Mouse (Mus musculus) heart, embryonic 11.5 days (tissue): Measurements from ENCODE around the gene 1700010I14Rik. TPM values are rescaled to one million over a fixed set of nuclear protein-coding genes. Genes with fewer than 3 reads are reported as not detected.

ENCODE experiments used
- ATAC-seq: fragments of 200-750 bp; cut with Nextera tagmentation; replicated peaks from 2 replicates; pipeline ENCODE4 v1.8.0; 2017; ENCODE audit warnings: moderate library complexity; ENCODE audit not compliant: insufficient number of reproducible peaks, low FRiP score, low TSS enrichment
- H3K27ac ChIP-seq: fragments of 300-500 bp; sonication (generic); 2 replicates; pipeline ENCODE4 v1.5.1; 2014; ENCODE audit warnings: mild to moderate bottlenecking, low read depth, low read length
- H3K27me3 ChIP-seq: fragments of 300-500 bp; sonication (generic); 2 replicates; pipeline ENCODE4 v1.6.1; 2014; ENCODE audit warnings: mild to moderate bottlenecking, low read length, mixed read lengths; ENCODE audit not compliant: control insufficient read depth, insufficient read depth
- H3K36me3 ChIP-seq: fragments of 300-500 bp; sonication (generic); 2 replicates; pipeline ENCODE4 v1.6.1; 2014; ENCODE audit warnings: mild to moderate bottlenecking, low read length, moderate library complexity, mixed read lengths; ENCODE audit not compliant: control insufficient read depth, insufficient read depth
- H3K4me1 ChIP-seq: fragments of 300-500 bp; sonication (generic); 2 replicates; pipeline ENCODE4 v1.6.1; 2014; ENCODE audit warnings: low read length; ENCODE audit not compliant: control insufficient read depth, insufficient read depth
- H3K4me2 ChIP-seq: fragments of 300-500 bp; sonication (generic); 2 replicates; pipeline ENCODE4 v1.6.1; 2014; ENCODE audit warnings: mild to moderate bottlenecking, moderate library complexity
- H3K4me3 ChIP-seq: fragments of 300-500 bp; sonication (generic); 2 replicates; pipeline ENCODE4 v1.5.1; 2014; ENCODE audit warnings: low read depth, low read length
- H3K9ac ChIP-seq: fragments of 300-500 bp; sonication (generic); 2 replicates; pipeline ENCODE4 v1.6.1; 2014; ENCODE audit warnings: mild to moderate bottlenecking, low read depth, low read length, moderate library complexity
- H3K9me3 ChIP-seq: fragments of 300-500 bp; sonication (generic); replicated peaks from 2 replicates; pipeline ENCODE4 v1.6.1; 2016; ENCODE audit warnings: low read length; ENCODE audit not compliant: control insufficient read depth
- WGBS: fragments of 180-500 bp; shearing (Covaris S2); extraction: QIAGEN DNeasy Blood & Tissue Kit; methylation state at CpG from one replicate; pipeline ENCODE4 v1.1.7; 2014; ENCODE audit not compliant: insufficient replicate concordance; 5-methylcytosine and 5-hydroxymethylcytosine counted together
- polyA plus RNA-seq: library from polyadenylated mRNA; unstranded; fragments of >200 nt; fragmentation: Nextera tagmentation; extraction: Ambion mirVana; gene quantifications from 2 replicates; pipeline ENCODE4 v1.2.1, GENCODE M21; 2014

Gene 1700010I14Rik
- polyA plus RNA-seq, 1 experiment from 2014 or later = 0.73 TPM

DNA sequence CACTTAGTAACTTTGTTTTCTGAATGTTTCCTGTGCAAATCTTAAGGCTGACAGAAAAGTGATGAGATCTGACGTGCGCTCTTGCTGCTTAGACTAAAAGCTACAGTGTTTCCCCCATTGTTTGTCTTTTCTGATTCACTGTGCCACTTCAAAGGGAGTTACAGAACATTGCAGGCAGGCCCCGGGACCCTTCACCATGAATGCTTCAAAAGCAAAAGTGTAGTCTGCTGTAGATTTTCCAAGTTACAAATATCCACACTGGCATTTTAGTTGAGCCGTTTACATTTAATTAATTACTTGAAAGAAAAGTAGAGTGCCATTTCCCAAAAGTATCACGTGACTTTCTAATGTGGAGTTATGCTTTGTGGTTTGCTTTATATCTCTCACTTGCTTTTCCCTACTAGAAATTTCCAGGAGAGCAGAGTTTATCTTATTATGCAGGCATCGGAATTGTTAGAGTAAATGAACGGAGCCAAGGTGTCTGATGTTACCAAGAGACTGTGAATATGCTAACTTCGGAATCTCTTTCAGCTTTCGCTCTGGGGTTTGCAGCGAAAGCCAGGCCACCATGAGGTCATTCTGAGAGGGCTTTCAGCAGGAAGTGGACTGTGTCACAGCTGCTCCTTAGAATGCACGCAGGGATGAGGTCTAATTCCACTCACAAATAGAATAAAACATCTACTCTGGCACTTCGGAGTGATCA is 15.8 kb upstream of the 1700010I14Rik start:
- H3K4me1 ChIP-seq = no peaks in the 10 kb centered on the region
- no peak overlapping the region for H3K9ac ChIP-seq
- H3K27me3 ChIP-seq = no peaks in the 10 kb centered on the region
- 44% methylated on average over 12 of the region's 12 CpGs for WGBS
- no peaks in the 10 kb centered on the region for H3K9me3 ChIP-seq
- H3K36me3 ChIP-seq = no peaks in the 10 kb centered on the region
- H3K4me3 ChIP-seq = no peak overlapping the region
- no peak overlapping the region for H3K4me2 ChIP-seq
- ATAC-seq = no peak
- no peak overlapping the region for H3K27ac ChIP-seq

GRCm38 (mm10) chr17:8973331-8973730 is 14.8 kb upstream of the 1700010I14Rik start:
- no peak for ATAC-seq

DNA sequence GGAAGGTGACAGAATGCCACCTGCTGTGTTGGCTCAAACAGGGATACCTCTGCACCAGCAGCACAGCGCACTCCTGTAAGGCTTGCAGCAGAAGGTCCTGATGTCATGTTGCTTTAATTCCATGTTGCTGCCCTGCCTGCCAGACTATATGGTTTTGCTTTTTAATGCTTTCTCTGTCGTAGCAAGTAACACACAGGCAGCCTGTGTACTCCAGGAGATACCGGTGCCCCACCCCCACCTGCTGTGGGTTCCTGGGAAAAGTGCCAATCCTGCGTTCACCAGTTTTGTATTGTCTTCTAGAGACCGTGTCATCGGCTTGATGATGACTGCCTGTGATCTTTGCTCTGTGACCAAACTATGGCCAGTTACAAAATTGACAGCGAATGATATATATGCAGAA is 13.7 kb upstream of the 1700010I14Rik start:
- Histone ChIP-seq H3K9ac (no peak overlapping the region), H3K36me3 (no peaks in the 10 kb centered on the region), H3K9me3 (no peaks in the 10 kb centered on the region), H3K4me1 (no peaks in the 10 kb centered on the region), H3K27me3 (no peaks in the 10 kb centered on the region), H3K4me3 (no peak overlapping the region), H3K4me2 (no peak overlapping the region), H3K27ac (no peak overlapping the region)
- ATAC-seq = no peak
- WGBS = 77% methylated on average over 7 of the region's 7 CpGs

More at GRCm38 (mm10) chr17:8973331-8973730, 14.8 kb upstream of the 1700010I14Rik start:
- H3K9ac ChIP-seq = no peak overlapping the region
- H3K4me2 ChIP-seq = no peak overlapping the region
- H3K27ac ChIP-seq = no peak overlapping the region
- H3K4me1 ChIP-seq = no peaks in the 10 kb centered on the region
- 62% methylated on average over 5 of the region's 5 CpGs for WGBS
- no peaks in the 10 kb centered on the region for H3K9me3 ChIP-seq
- no peaks in the 10 kb centered on the region for H3K36me3 ChIP-seq
- H3K4me3 ChIP-seq = no peak overlapping the region
- no peaks in the 10 kb centered on the region for H3K27me3 ChIP-seq

DNA sequence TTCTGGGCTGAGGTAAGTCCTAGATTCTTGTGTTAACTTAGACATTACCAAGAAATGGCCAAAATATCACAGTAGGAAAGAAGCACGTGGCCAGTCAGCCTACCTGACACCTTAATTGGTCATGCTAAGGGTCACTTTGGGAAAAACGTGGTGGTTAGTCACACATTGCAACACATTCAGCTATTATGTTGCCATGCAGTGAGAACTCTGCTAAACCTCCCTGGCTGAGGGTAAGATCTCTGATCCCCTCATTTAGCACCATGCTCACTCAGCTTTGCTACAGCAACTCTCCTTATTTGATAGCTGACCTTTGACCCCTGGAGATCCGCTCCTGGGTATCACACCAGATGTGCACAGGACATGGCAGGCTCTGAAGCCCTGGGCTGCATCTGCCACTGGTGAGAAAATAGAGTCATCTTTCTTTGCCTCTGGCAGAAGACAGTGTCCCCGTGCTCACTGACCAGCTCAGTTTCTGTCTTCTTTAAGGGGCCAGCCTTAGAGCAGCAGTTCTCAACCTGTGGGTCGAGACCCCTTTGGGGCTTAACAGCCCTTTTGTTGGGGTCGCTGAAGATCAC is 13.2 kb upstream of the 1700010I14Rik start:
- no peaks in the 10 kb centered on the region for H3K36me3 ChIP-seq
- ATAC-seq = no peak
- WGBS = 69% methylated on average over 6 of the region's 6 CpGs
- no peaks in the 10 kb centered on the region for H3K27me3 ChIP-seq
- no peak overlapping the region for H3K27ac ChIP-seq
- H3K9ac ChIP-seq = no peak overlapping the region
- H3K4me1 ChIP-seq = no peaks in the 10 kb centered on the region
- H3K4me3 ChIP-seq = no peak overlapping the region
- H3K4me2 ChIP-seq = no peak overlapping the region
- no peaks in the 10 kb centered on the region for H3K9me3 ChIP-seq

DNA sequence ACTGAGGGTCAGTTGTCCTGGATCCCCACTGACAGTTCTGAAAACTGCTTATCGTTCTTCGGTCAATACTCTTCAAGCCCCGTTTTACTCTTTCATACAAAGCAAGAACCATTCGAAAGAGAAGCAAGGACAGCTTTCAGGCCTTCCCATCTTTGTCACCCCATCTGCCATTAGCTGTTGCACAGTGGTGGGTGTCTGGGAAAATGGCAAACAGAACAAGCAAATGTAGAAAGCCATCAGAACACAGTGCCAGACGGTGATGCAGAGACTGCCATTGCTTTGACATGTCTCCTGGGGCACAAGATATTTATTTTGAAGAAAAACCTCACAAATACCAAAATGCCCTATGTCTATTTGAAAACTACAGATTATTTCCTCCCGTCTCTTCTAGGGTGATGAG is 11.4 kb upstream of the 1700010I14Rik start:
- Histone ChIP-seq H3K9me3 (no peaks in the 10 kb centered on the region), H3K4me3 (no peak overlapping the region), H3K27me3 (no peaks in the 10 kb centered on the region), H3K9ac (no peak overlapping the region), H3K36me3 (no peaks in the 10 kb centered on the region), H3K4me2 (no peak overlapping the region), H3K27ac (no peak overlapping the region), H3K4me1 (no peaks in the 10 kb centered on the region)
- WGBS = 89% methylated on average over 6 of the region's 6 CpGs
- ATAC-seq = no peak

- Histone ChIP-seq H3K4me3 (no peak overlapping the region), H3K27me3 (no peaks in the 10 kb centered on the region), H3K4me1 (no peaks in the 10 kb centered on the region), H3K9me3 (no peaks in the 10 kb centered on the region), H3K4me2 (no peak overlapping the region), H3K36me3 (no peaks in the 10 kb centered on the region), H3K9ac (no peak overlapping the region), H3K27ac (no peak overlapping the region)
- ATAC-seq = no peak
- 71% methylated on average over 2 of the region's 2 CpGs for WGBS
Observed at GRCm38 (mm10) chr17:8977271-8977670, 10.9 kb upstream of the 1700010I14Rik start.

- no peaks in the 10 kb centered on the region for H3K27me3 ChIP-seq
Observed at GRCm38 (mm10) chr17:8983576-8983975, 4.6 kb upstream of the 1700010I14Rik start.

DNA sequence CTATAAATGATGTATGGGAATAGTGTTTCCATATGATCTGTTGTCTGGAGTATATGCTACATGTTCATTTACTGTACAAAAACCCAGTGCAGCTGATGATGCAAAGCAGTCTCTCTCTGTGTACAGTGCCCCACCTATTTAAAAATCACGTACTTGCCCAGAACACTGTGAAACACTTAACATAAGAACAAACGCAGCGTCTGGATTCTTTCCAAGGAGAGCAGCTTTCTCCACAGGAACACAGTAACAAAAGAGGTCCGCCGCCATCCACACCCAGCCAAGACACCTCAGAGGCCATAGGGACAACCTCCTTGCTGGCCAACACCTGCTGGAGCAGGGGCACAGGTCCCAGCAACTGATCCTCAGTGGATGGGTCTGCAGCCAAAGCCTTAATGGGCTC is 2.4 kb upstream of the 1700010I14Rik start:
- Histone ChIP-seq H3K4me1 (no peaks in the 10 kb centered on the region), H3K9ac (no peak overlapping the region), H3K27me3 (no peaks in the 10 kb centered on the region), H3K27ac (no peak overlapping the region), H3K9me3 (no peaks in the 10 kb centered on the region), H3K4me2 (no peak overlapping the region), H3K4me3 (no peak overlapping the region), H3K36me3 (no peaks in the 10 kb centered on the region)
- 78% methylated on average over 5 of the region's 5 CpGs for WGBS
- no peak for ATAC-seq

More at GRCm38 (mm10) chr17:8983576-8983975, 4.6 kb upstream of the 1700010I14Rik start:
- no peak overlapping the region for H3K4me3 ChIP-seq
- no peak overlapping the region for H3K27ac ChIP-seq
- no peak for ATAC-seq
- H3K9me3 ChIP-seq = no peaks in the 10 kb centered on the region
- H3K4me2 ChIP-seq = no peak overlapping the region
- H3K4me1 ChIP-seq = no peaks in the 10 kb centered on the region
- H3K36me3 ChIP-seq = no peaks in the 10 kb centered on the region
- no peak overlapping the region for H3K9ac ChIP-seq
- 81% methylated on average over 2 of the region's 2 CpGs for WGBS

DNA sequence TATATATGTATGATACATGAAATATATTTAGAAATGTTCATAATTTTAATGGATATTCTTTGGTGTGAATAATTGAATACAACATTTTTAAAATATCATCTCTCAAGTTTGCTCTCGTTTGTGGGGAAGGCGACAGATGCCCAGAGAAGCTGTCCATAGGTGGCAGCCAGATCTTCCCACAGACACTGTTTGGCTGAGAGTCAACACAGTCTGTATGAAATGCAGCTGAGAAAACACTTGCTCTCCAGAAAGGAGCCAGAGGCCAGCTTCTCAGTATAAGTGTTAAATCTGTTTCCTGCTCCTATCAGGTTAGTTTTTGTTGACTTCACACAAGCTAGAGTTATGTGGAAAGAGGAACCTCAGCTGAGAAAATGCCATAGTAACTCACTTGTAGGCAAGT is 1.6 kb upstream of the 1700010I14Rik start:
- Histone ChIP-seq H3K36me3 (no peaks in the 10 kb centered on the region), H3K4me3 (no peak overlapping the region), H3K4me2 (no peak overlapping the region), H3K9me3 (no peaks in the 10 kb centered on the region), H3K27ac (no peak overlapping the region), H3K9ac (no peak overlapping the region), H3K27me3 (no peaks in the 10 kb centered on the region), H3K4me1 (no peaks in the 10 kb centered on the region)
- ATAC-seq = no peak
- 74% methylated on average over 2 of the region's 2 CpGs for WGBS
